Mouse (Mus musculus) left cerebral cortex, postnatal 14 days (tissue): ENCODE measurements around the gene Col4a6. TPM values are rescaled to one million over a fixed set of nuclear protein-coding genes. Genes with fewer than 3 reads are reported as not detected.

Experiments
- DNase-seq, 2 experiments: peaks; one replicate each; pipeline ENCODE4 v3.0.0; 2021 to 2022; ENCODE audit warnings: low spot score in 2 of 2, mixed read lengths in 1 of 2
- intact Hi-C: fragments of 180-260 bp; cut with DNase I; formaldehyde crosslinking; loops from one replicate; pipeline ENCODE4 v1.15.1; 2025
- long read RNA-seq, 2 experiments: library from polyadenylated mRNA; stranded (forward); transcript quantifications; one replicate each; pipeline ENCODE4 v2.0.0; 2021
- total RNA-seq, 2 experiments: library from RNA; stranded (reverse); gene quantifications; 2 replicates each; pipeline ENCODE4 v1.2.3; 2021

Gene Col4a6
- total RNA-seq, result 1 to 10 TPM; 1.4 to 2.3 TPM
- long read RNA-seq, experiment 1, result 0 reads
- long read RNA-seq, experiment 2, full-length matches to known transcripts, result 2 of 6 reads
- long read RNA-seq, experiment 2, partial matches to known transcripts, result 2 of 6 reads
- long read RNA-seq, experiment 2, other reads (novel, unspliced or antisense), result 2 of 6 reads

- intact Hi-C loops, result no loop called here
- DNase-seq, result no peak
Observed at GRCm38 (mm10) chrX:141473470-141474302, at the start of gene Col4a6. Gene Col4a6 (minus strand): TSS chrX:141474076.

- DNase-seq, result no peak
- intact Hi-C loops, result no loop called here
Observed at GRCm38 (mm10) chrX:141503125-141503524, 29.2 kb upstream of the Col4a6 start.

GRCm38 (mm10) chrX:141494545-141494944, 20.7 kb upstream of the Col4a6 start:
- intact Hi-C loops, result no loop called here

GRCm38 (mm10) chrX:141475566-141476327, 1.9 kb upstream of the Col4a6 start:
- peak in 1 of 2 experiments; percentile 2 for DNase-seq
- intact Hi-C loops, result no loop called here

More at GRCm38 (mm10) chrX:141494545-141494944, 20.7 kb upstream of the Col4a6 start:
- no peak for DNase-seq

GRCm38 (mm10) chrX:141475110-141475509, 1.2 kb upstream of the Col4a6 start, which contains the start of gene Col4a5:
Gene Col4a5 (plus strand): TSS chrX:141475385.
- DNase-seq, result peak; percentile 4 to 15
- intact Hi-C loops, result no loop called here

- DNase-seq, result no peak
- intact Hi-C loops, result no loop called here
Observed at GRCm38 (mm10) chrX:141447936-141448335, 25.9 kb downstream of the Col4a6 start.

- no peak for DNase-seq
- intact Hi-C loops, result no loop called here
Observed at GRCm38 (mm10) chrX:141439423-141439822, 34.5 kb downstream of the Col4a6 start.

GRCm38 (mm10) chrX:141436780-141437179, 37.1 kb downstream of the Col4a6 start:
- intact Hi-C loops, result no loop called here
- no peak for DNase-seq

GRCm38 (mm10) chrX:141415318-141415717, 58.6 kb downstream of the Col4a6 start:
- DNase-seq, result no peak
- intact Hi-C loops, result no loop called here

GRCm38 (mm10) chrX:141396243-141396642, 77.6 kb downstream of the Col4a6 start:
- intact Hi-C loops, result no loop called here
- no peak for DNase-seq

- no peak for DNase-seq
- intact Hi-C loops, result no loop called here
Observed at GRCm38 (mm10) chrX:141385399-141386105, 88.3 kb downstream of the Col4a6 start.

- no peak for DNase-seq
Observed at GRCm38 (mm10) chrX:141384632-141385031, 89.2 kb downstream of the Col4a6 start.

GRCm38 (mm10) chrX:141370276-141370675, 103.6 kb downstream of the Col4a6 start:
- intact Hi-C loops, result no loop called here
- peak in 1 of 2 experiments; percentile 1 for DNase-seq

More at GRCm38 (mm10) chrX:141384632-141385031, 89.2 kb downstream of the Col4a6 start:
- intact Hi-C loops, result no loop called here

- intact Hi-C loops, result no loop called here
- no peak for DNase-seq
Observed at GRCm38 (mm10) chrX:141363331-141363730, 110.5 kb downstream of the Col4a6 start.

- no peak for DNase-seq
- intact Hi-C loops, result no loop called here
Observed at GRCm38 (mm10) chrX:141341417-141341816, 132.5 kb downstream of the Col4a6 start.

- intact Hi-C loops, result no loop called here
- peak in 1 of 2 experiments; percentile 25 for DNase-seq
Observed at GRCm38 (mm10) chrX:141328044-141328443, 145.8 kb downstream of the Col4a6 start.

GRCm38 (mm10) chrX:141324201-141324600, 149.7 kb downstream of the Col4a6 start:
- DNase-seq, result no peak
- intact Hi-C loops, result no loop called here

GRCm38 (mm10) chrX:141316217-141316616, 157.7 kb downstream of the Col4a6 start:
- DNase-seq, result no peak
- intact Hi-C loops, result no loop called here

GRCm38 (mm10) chrX:141315795-141316194, 158.1 kb downstream of the Col4a6 start:
- DNase-seq, result no peak
- intact Hi-C loops, result no loop called here
